Mouse (Mus musculus) limb, embryonic 15.5 days (tissue): ENCODE data around the gene Limk1. TPM values are rescaled to one million over a fixed set of nuclear protein-coding genes. Genes with fewer than 3 reads are reported as not detected.
A peak's percentile ranks its signal among the peaks of the same experiment; 100 is the strongest.

ENCODE experiments used
- ATAC-seq: fragments of 200-750 bp; cut with Nextera tagmentation; 2 replicates; pipeline ENCODE4 v1.8.0; 2017; ENCODE audit warnings: low read depth, moderate TSS enrichment; ENCODE audit not compliant: insufficient number of reproducible peaks, low FRiP score, low TSS enrichment
- H3K27ac ChIP-seq: fragments of 300-500 bp; sonication (generic); 2 replicates; pipeline ENCODE4 v1.5.1; 2015; ENCODE audit warnings: moderate library complexity, mild to moderate bottlenecking, inconsistent platforms
- H3K27me3 ChIP-seq: fragments of 300-500 bp; sonication (generic); 2 replicates; pipeline ENCODE4 v1.6.1; 2015; ENCODE audit warnings: inconsistent platforms
- H3K36me3 ChIP-seq: fragments of 300-500 bp; sonication (generic); 2 replicates; pipeline ENCODE4 v1.6.1; 2015; ENCODE audit warnings: inconsistent platforms
- H3K4me1 ChIP-seq: fragments of 300-500 bp; sonication (generic); 2 replicates; pipeline ENCODE4 v1.6.1; 2015; ENCODE audit warnings: inconsistent platforms
- H3K4me2 ChIP-seq: fragments of 300-500 bp; sonication (generic); 2 replicates; pipeline ENCODE4 v1.6.1; 2015; ENCODE audit warnings: mild to moderate bottlenecking, inconsistent platforms
- H3K4me3 ChIP-seq: fragments of 300-500 bp; sonication (generic); 2 replicates; pipeline ENCODE4 v1.5.1; 2015; ENCODE audit warnings: mild to moderate bottlenecking, inconsistent platforms
- H3K9ac ChIP-seq: fragments of 300-500 bp; sonication (generic); 2 replicates; pipeline ENCODE4 v1.6.1; 2015; ENCODE audit warnings: inconsistent platforms
- H3K9me3 ChIP-seq: fragments of 300-500 bp; sonication (generic); 2 replicates; pipeline ENCODE4 v1.6.1; 2016; ENCODE audit warnings: inconsistent platforms
- WGBS: fragments of 180-500 bp; shearing (Covaris S2); methylation state at CpG from one replicate; pipeline ENCODE4 v1.1.7; 2015; 5-methylcytosine and 5-hydroxymethylcytosine counted together
- polyA plus RNA-seq: library from polyadenylated mRNA; unstranded; fragments of >200 nt; fragmentation: Nextera tagmentation; extraction: Ambion mirVana; gene quantifications from 2 replicates; pipeline ENCODE4 v1.2.1, GENCODE M21; 2015

Gene Limk1
- polyA plus RNA-seq, 1 experiment from 2014 or later: 7.0 TPM

- WGBS: 91% methylated on average over 16 of the region's 16 CpGs
- H3K36me3 ChIP-seq: peaks cover 86% of the 10 kb centered on the region
- no peak for ATAC-seq
Observed at GRCm38 (mm10) chr5:134621099-134621640, 67.2 kb downstream of the Limk1 start.

GRCm38 (mm10) chr5:134620457-134620856 lies 67.9 kb downstream of the Limk1 start:
- Histone ChIP-seq H3K9me3 (no peaks in the 10 kb centered on the region), H3K9ac (no peak overlapping the region), H3K4me1 (no peaks in the 10 kb centered on the region), H3K4me3 (no peak overlapping the region), H3K36me3 (peaks cover 80% of the 10 kb centered on the region), H3K4me2 (no peak overlapping the region), H3K27me3 (no peaks in the 10 kb centered on the region), H3K27ac (no peak overlapping the region)
- 95% methylated on average over 9 of the region's 9 CpGs for WGBS
- ATAC-seq: no peak

More at GRCm38 (mm10) chr5:134621099-134621640, 67.2 kb downstream of the Limk1 start:
- H3K4me1 ChIP-seq: no peaks in the 10 kb centered on the region
- H3K9me3 ChIP-seq: no peaks in the 10 kb centered on the region
- no peaks in the 10 kb centered on the region for H3K27me3 ChIP-seq
- no peak overlapping the region for H3K27ac ChIP-seq
- no peak overlapping the region for H3K4me3 ChIP-seq
- H3K4me2 ChIP-seq: no peak overlapping the region
- no peak overlapping the region for H3K9ac ChIP-seq

- Histone ChIP-seq H3K36me3 (peaks cover 47% of the 10 kb centered on the region), H3K9ac (no peak overlapping the region), H3K27ac (no peak overlapping the region), H3K9me3 (no peaks in the 10 kb centered on the region), H3K4me2 (no peak overlapping the region), H3K4me1 (peaks cover 4% of the 10 kb centered on the region; the same call in 1 of the 2 replicates), H3K27me3 (no peaks in the 10 kb centered on the region), H3K4me3 (no peak overlapping the region)
- no peak for ATAC-seq
- WGBS: 58% methylated on average over 3 of the region's 3 CpGs
Observed at GRCm38 (mm10) chr5:134617071-134617470, 71.3 kb downstream of the Limk1 start.

DNA sequence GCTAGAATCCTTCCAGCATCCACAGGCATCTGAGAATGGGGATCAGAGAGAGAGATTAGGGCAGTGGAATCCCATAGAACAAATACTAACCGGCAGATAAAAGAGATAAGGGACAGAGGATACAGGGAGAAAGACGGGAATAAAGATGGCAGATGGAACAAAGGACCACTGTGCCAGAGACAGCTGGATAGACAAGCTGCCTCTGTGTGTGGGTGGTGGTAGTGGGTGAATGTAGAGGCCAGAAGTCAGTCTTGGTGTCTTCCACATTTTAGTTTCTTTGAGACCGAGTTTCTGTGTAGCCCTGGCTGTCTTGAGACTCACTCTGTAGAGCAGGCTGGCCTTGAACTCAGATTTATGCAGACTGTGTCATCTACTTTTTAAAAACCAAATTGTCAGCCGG lies 72.6 kb downstream of the Limk1 start:
- ATAC-seq: no peak
- Histone ChIP-seq H3K4me3 (no peak overlapping the region), H3K4me2 (no peak overlapping the region), H3K4me1 (peaks cover 5% of the 10 kb centered on the region; the same call in 1 of the 2 replicates), H3K27ac (peak overlapping the region; percentile 38; the same call in 1 of the 2 replicates), H3K9ac (no peak overlapping the region), H3K9me3 (no peaks in the 10 kb centered on the region), H3K27me3 (no peaks in the 10 kb centered on the region), H3K36me3 (peaks cover 34% of the 10 kb centered on the region)
- WGBS: 84% methylated on average over 4 of the region's 4 CpGs

DNA sequence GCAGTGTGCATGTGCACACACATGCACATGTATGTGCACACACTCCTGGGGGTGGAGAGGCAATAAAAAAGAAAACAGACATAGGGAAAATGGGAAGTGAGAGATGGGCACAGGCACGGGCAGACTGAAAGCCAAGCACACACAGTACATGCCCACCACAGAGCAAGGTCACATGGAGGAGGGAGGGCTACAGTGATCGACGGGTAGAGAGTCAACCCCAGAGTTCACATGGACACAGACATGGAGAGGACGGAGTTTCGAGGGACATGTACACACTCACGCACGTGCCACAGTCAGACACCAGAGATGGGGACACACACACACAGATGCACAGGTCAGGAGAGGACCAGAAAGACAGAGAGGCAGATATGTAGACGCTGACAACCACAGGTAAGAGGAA lies 73.0 kb downstream of the Limk1 start:
- Histone ChIP-seq H3K36me3 (peaks cover 30% of the 10 kb centered on the region), H3K9me3 (no peaks in the 10 kb centered on the region), H3K4me2 (no peak overlapping the region), H3K27ac (peak overlapping the region; percentile 38; the same call in 1 of the 2 replicates), H3K4me3 (no peak overlapping the region), H3K9ac (no peak overlapping the region), H3K27me3 (no peaks in the 10 kb centered on the region), H3K4me1 (peaks cover 5% of the 10 kb centered on the region; the same call in 1 of the 2 replicates)
- no peak for ATAC-seq
- 81% methylated on average over 8 of the region's 8 CpGs for WGBS

GRCm38 (mm10) chr5:134614802-134615201 lies 73.6 kb downstream of the Limk1 start, which contains the start of gene Lat2:
Gene Lat2 (minus strand): TSS chr5:134615025.
- ATAC-seq: no peak
- Histone ChIP-seq H3K9me3 (no peaks in the 10 kb centered on the region), H3K4me2 (no peak within 1 kb of the TSS), H3K27ac (peak within 1 kb of the TSS; percentile 38; the same call in 1 of the 2 replicates), H3K27me3 (no peaks in the 10 kb centered on the region), H3K36me3 (peaks cover 24% of the 10 kb centered on the region), H3K9ac (no peak within 1 kb of the TSS), H3K4me3 (no peak within 1 kb of the TSS), H3K4me1 (peaks cover 5% of the 10 kb centered on the region; the same call in 1 of the 2 replicates)
- WGBS: 75% methylated on average over 7 of the region's 7 CpGs

DNA sequence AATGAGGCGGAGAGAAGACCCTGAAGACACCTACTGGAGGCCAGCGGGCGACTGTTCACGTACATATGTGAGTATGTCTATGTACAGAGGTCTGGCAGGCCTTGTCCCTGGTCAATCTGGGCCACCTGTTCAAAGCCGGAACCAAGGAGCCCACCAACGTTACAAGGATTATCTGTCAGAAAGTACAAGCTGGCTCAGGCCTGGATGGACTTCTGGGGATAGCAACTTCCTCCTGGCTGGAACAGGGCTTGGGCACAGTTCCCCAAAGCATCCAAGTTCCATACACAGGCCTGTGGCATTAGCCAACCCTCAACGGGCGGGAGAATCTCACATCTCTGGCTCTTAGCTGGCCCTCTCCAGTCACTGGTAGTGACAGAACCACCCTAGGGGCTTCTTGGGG lies 74.1 kb downstream of the Limk1 start:
- WGBS: 90% methylated on average over 8 of the region's 8 CpGs
- Histone ChIP-seq H3K9me3 (no peaks in the 10 kb centered on the region), H3K27me3 (no peaks in the 10 kb centered on the region), H3K9ac (no peak overlapping the region), H3K4me2 (no peak overlapping the region), H3K27ac (no peak overlapping the region), H3K36me3 (peaks cover 19% of the 10 kb centered on the region), H3K4me3 (no peak overlapping the region), H3K4me1 (peaks cover 5% of the 10 kb centered on the region; the same call in 1 of the 2 replicates)
- no peak for ATAC-seq

- 87% methylated on average over 9 of the region's 9 CpGs for WGBS
- H3K4me3 ChIP-seq: no peak overlapping the region
- H3K9ac ChIP-seq: no peak overlapping the region
- no peaks in the 10 kb centered on the region for H3K9me3 ChIP-seq
- peaks cover 5% of the 10 kb centered on the region; the same call in 1 of the 2 replicates for H3K4me1 ChIP-seq
- H3K4me2 ChIP-seq: no peak overlapping the region
- no peak for ATAC-seq
- peaks cover 13% of the 10 kb centered on the region for H3K36me3 ChIP-seq
- H3K27ac ChIP-seq: no peak overlapping the region
- no peaks in the 10 kb centered on the region for H3K27me3 ChIP-seq
Observed at GRCm38 (mm10) chr5:134613727-134614126, 74.7 kb downstream of the Limk1 start.

DNA sequence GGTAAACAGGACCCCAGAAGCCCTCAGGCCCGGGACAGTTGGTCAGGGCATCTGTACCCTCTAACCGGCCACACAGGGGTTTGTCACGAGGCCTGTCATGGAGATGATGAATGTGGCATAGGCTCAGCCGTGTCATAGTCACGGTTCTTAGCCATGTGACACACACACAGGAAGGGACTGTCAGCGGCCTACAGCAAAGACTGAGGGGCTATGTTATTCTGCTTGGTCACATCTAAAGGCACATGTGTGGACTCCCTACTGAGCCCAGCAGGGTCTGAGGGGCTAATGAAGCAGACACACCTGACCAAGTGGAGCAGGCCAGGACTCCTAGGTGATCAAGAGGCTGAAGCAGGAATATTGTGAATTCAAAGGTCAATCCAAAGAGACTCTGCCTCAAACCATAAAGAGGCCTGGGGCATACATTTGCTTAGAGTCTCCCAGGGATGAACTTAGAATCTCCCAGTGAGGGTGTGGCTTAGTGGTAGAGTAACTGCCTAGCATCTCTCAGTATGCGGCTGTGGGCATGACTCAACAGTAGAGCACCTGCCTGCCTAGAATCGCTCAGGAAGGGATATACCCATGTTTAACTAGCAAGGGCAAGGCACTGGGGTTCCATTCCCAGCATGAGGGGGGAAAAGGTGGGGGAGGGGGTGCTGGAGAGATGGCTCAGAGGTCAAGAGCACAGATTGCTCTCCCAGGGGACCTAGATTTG lies 76.4 kb downstream of the Limk1 start:
- Histone ChIP-seq H3K36me3 (no peaks in the 10 kb centered on the region; the same call in none of the 2 replicates), H3K27ac (no peak overlapping the region), H3K9ac (no peak overlapping the region), H3K9me3 (no peaks in the 10 kb centered on the region), H3K4me3 (no peak overlapping the region), H3K4me1 (peaks cover 8% of the 10 kb centered on the region; the same call in 1 of the 2 replicates), H3K27me3 (no peaks in the 10 kb centered on the region), H3K4me2 (no peak overlapping the region)
- no peak for ATAC-seq
- 57% methylated on average over 8 of the region's 8 CpGs for WGBS

GRCm38 (mm10) chr5:134609916-134610643 lies 78.3 kb downstream of the Limk1 start:
- Histone ChIP-seq H3K27ac (no peak overlapping the region), H3K4me3 (no peak overlapping the region), H3K4me2 (no peak overlapping the region), H3K27me3 (no peaks in the 10 kb centered on the region), H3K9me3 (no peaks in the 10 kb centered on the region), H3K36me3 (no peaks in the 10 kb centered on the region; the same call in 1 of the 2 replicates), H3K4me1 (peaks cover 8% of the 10 kb centered on the region; the same call in 1 of the 2 replicates), H3K9ac (no peak overlapping the region)
- 80% methylated on average over 12 of the region's 12 CpGs for whole genome bisulfite sequencing
- ATAC-seq: no peak

GRCm38 (mm10) chr5:134607121-134607520 lies 81.3 kb downstream of the Limk1 start:
- Histone ChIP-seq H3K9ac (no peak overlapping the region), H3K4me1 (peaks cover 4% of the 10 kb centered on the region; the same call in 1 of the 2 replicates), H3K36me3 (no peaks in the 10 kb centered on the region), H3K4me3 (no peak overlapping the region), H3K9me3 (no peaks in the 10 kb centered on the region), H3K27me3 (no peaks in the 10 kb centered on the region), H3K4me2 (no peak overlapping the region), H3K27ac (no peak overlapping the region)
- 45% methylated on average over 5 of the region's 5 CpGs for WGBS
- ATAC-seq: no peak

DNA sequence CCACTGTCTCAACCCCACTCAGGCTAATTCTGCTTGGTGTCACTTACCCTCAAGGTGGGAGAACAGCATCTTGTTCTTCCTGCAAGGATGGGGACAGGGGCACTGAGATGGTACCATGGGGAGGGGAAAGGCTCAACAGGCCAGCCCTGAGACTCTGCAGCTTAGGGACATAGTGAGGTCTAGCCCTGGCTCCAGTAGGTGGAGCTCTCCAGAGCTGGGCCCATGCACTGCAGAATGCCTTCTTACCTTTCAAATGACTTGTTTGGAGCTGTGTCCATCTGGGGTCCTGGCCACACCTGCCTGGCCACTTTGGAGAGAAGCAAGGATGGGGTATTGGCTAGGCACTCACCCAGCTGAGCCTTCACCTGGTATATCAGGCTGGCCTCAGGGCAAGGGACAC lies 82.1 kb downstream of the Limk1 start:
- ATAC-seq: no peak
- H3K4me3 ChIP-seq: no peak overlapping the region
- H3K36me3 ChIP-seq: no peaks in the 10 kb centered on the region
- H3K27ac ChIP-seq: no peak overlapping the region
- H3K27me3 ChIP-seq: no peaks in the 10 kb centered on the region
- peaks cover 3% of the 10 kb centered on the region; the same call in 1 of the 2 replicates for H3K4me1 ChIP-seq
- no peak overlapping the region for H3K4me2 ChIP-seq
- no peaks in the 10 kb centered on the region for H3K9me3 ChIP-seq
- no peak overlapping the region for H3K9ac ChIP-seq
